Mouse (Mus musculus): ENCODE measurements around the gene Pnpla5. TPM values are rescaled to one million over a fixed set of nuclear protein-coding genes. Genes with fewer than 3 reads are reported as not detected.
"Not testable (repeated sequence)": the region's sequence is repeated elsewhere in the genome, so short reads cannot be mapped to it uniquely, and the experiment has no call there.

Gene Pnpla5
- polyA plus RNA-seq (2015; fragmentation: Nextera tagmentation; extraction: Ambion mirVana): not detected in 2 replicates

- H3K9me3 ChIP-seq (replicated peaks): no peaks in the 10 kb centered on the region
- H3K27me3 ChIP-seq: peaks cover 21% of the 10 kb centered on the region
- H3K4me2 ChIP-seq: no peak within 1 kb of the TSS
- WGBS: 50% methylated on average over 8 of the region's 8 CpGs
- no peak within 1 kb of the TSS for H3K9ac ChIP-seq
- H3K36me3 ChIP-seq: no peaks in the 10 kb centered on the region
- no peak within 1 kb of the TSS for H3K27ac ChIP-seq
- no peak within 1 kb of the TSS for H3K4me3 ChIP-seq
- ATAC-seq (replicated peaks; ENCODE audit: insufficient number of reproducible peaks, insufficient read depth, low FRiP score, low read depth): no peak
- no peaks in the 10 kb centered on the region for H3K4me1 ChIP-seq (replicated peaks)
Observed at GRCm38 (mm10) chr15:84123075-84123474, at the start of gene Pnpla5. Gene Pnpla5, minus strand, starts transcription at chr15:84123175.

- H3K4me3 ChIP-seq: no peak overlapping the region
- H3K4me1 ChIP-seq (replicated peaks): peaks cover 16% of the 10 kb centered on the region
- H3K27ac ChIP-seq: no peak overlapping the region
- no peak overlapping the region for H3K4me2 ChIP-seq
- no peaks in the 10 kb centered on the region for H3K36me3 ChIP-seq
- peaks cover 21% of the 10 kb centered on the region; the same call in 1 of the 2 replicates for H3K27me3 ChIP-seq
- WGBS: 78% methylated on average over 7 of the region's 7 CpGs
- H3K9me3 ChIP-seq (replicated peaks): no peaks in the 10 kb centered on the region
- no peak for ATAC-seq (replicated peaks; ENCODE audit: insufficient number of reproducible peaks, insufficient read depth, low FRiP score, low read depth)
- H3K9ac ChIP-seq: no peak overlapping the region
Observed at GRCm38 (mm10) chr15:84171166-84171565, 48.2 kb upstream of the Pnpla5 start.

- no peaks in the 10 kb centered on the region for H3K9me3 ChIP-seq (replicated peaks)
- WGBS: 83% methylated on average over 1 of the region's 1 CpGs
- no peak for ATAC-seq (replicated peaks; ENCODE audit: insufficient number of reproducible peaks, insufficient read depth, low FRiP score, low read depth)
Observed at GRCm38 (mm10) chr15:84169511-84169910, 46.5 kb upstream of the Pnpla5 start.

GRCm38 (mm10) chr15:84168170-84169161 is 45.5 kb upstream of the Pnpla5 start:
- Histone ChIP-seq H3K36me3 (no peaks in the 10 kb centered on the region), H3K9ac (peak overlapping the region; percentile 58), H3K27ac (peak overlapping the region; percentile 14; the same call in 1 of the 2 replicates), H3K4me2 (peak overlapping the region; percentile 98), H3K9me3 (replicated peaks) (no peaks in the 10 kb centered on the region), H3K4me3 (peak overlapping the region; percentile 58), H3K4me1 (replicated peaks) (peaks cover 16% of the 10 kb centered on the region), H3K27me3 (peaks cover 25% of the 10 kb centered on the region; the same call in 1 of the 2 replicates)
- WGBS: 1% methylated on average over 28 of the region's 28 CpGs
- 0 out of 2 replicates have a peak, but pooled peaks have one; percentile 28 for ATAC-seq (replicated peaks; ENCODE audit: insufficient number of reproducible peaks, insufficient read depth, low FRiP score, low read depth)

More at GRCm38 (mm10) chr15:84169511-84169910, 46.5 kb upstream of the Pnpla5 start:
- no peaks in the 10 kb centered on the region for H3K36me3 ChIP-seq
- H3K4me2 ChIP-seq: no peak overlapping the region
- peaks cover 16% of the 10 kb centered on the region for H3K4me1 ChIP-seq (replicated peaks)
- H3K27me3 ChIP-seq: peaks cover 25% of the 10 kb centered on the region; the same call in 1 of the 2 replicates
- H3K9ac ChIP-seq: no peak overlapping the region
- no peak overlapping the region for H3K4me3 ChIP-seq
- no peak overlapping the region for H3K27ac ChIP-seq

DNA sequence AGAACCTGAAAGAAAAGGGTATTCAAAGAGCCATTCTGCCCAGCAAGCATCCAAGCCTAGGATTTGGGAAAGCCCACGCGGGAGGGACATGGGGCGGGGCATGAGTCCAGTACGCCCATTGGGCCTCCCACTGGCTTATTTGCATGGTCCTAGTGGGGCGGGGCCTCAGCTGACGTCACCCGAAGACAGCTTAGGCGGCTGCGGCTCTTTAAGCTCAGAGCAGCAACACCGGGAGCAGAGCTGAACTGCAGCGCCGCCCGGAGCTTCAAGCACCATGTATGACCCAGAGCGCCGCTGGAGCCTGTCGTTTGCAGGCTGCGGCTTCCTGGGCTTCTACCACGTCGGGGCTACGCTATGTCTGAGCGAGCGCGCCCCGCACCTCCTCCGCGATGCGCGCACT is 44.6 kb upstream of the Pnpla5 start, which contains the start of gene Pnpla3:
Gene Pnpla3, plus strand, starts transcription at position 238 of the 400 bp plus-strand sequence.
- WGBS: under 1% methylated on average over 28 of the region's 28 CpGs

DNA sequence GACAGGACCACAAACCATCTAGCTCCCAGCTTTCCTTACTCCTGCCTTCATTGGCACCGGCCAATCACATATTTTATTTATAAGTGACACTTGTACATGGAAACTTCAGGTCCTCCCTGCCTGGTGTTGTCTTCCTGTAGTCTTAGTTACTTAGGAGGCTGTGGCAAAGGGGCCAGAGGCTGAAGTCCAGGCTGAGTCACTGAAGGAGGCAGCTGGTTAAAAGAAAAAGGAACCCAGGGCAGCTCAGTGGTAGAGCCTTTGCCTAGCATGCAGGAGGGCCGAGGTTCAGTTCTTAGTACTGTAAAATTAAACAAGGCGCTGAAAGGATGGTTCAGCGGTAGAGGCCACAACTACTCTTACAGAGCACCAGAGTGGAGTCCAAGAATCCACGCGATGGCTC is 43.8 kb upstream of the Pnpla5 start:
- no peaks in the 10 kb centered on the region for H3K9me3 ChIP-seq (replicated peaks)
- H3K27me3 ChIP-seq: peaks cover 25% of the 10 kb centered on the region; the same call in 1 of the 2 replicates
- H3K36me3 ChIP-seq: no peaks in the 10 kb centered on the region
- no peak overlapping the region for H3K4me2 ChIP-seq
- H3K9ac ChIP-seq: no peak overlapping the region
- peaks cover 16% of the 10 kb centered on the region for H3K4me1 ChIP-seq (replicated peaks)
- no peak overlapping the region for H3K27ac ChIP-seq
- ATAC-seq (replicated peaks; ENCODE audit: insufficient number of reproducible peaks, insufficient read depth, low FRiP score, low read depth): no peak
- no peak overlapping the region for H3K4me3 ChIP-seq
- 71% methylated on average over 6 of the region's 6 CpGs for WGBS

More for the DNA sequence above, 44.6 kb upstream of the Pnpla5 start, which contains the start of gene Pnpla3:
- Histone ChIP-seq H3K9ac (peak within 1 kb of the TSS; percentile 58), H3K4me1 (replicated peaks) (peaks cover 16% of the 10 kb centered on the region), H3K27me3 (peaks cover 25% of the 10 kb centered on the region; the same call in 1 of the 2 replicates), H3K36me3 (no peaks in the 10 kb centered on the region), H3K9me3 (replicated peaks) (no peaks in the 10 kb centered on the region), H3K27ac (peak within 1 kb of the TSS; percentile 14; the same call in 1 of the 2 replicates), H3K4me3 (peak within 1 kb of the TSS; percentile 58), H3K4me2 (peak within 1 kb of the TSS; percentile 98)
- peak; percentile 97 for ATAC-seq (replicated peaks; ENCODE audit: insufficient number of reproducible peaks, insufficient read depth, low FRiP score, low read depth)

DNA sequence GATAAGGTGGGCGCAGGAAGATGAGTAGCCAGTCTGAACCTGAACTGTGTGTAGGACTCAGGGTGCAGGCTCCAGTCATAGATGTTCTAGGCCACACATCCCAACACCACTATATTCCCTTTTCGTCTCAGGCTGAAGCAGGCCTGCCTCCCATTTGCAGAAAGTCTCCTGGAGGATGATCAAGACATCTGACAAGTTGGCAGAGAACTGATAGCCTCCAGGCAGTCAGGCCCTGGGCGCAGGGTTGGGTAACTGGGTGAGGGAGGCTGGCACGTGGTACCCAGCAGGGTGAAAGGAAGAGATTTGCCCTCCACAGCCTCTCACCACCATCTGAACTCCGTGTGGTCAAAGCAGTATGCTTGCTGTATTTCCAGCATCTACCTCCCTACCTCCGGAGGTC is 38.9 kb upstream of the Pnpla5 start:
- Histone ChIP-seq H3K27ac (no peak overlapping the region), H3K36me3 (no peaks in the 10 kb centered on the region), H3K9me3 (replicated peaks) (no peaks in the 10 kb centered on the region), H3K4me2 (no peak overlapping the region), H3K4me1 (replicated peaks) (no peaks in the 10 kb centered on the region), H3K27me3 (0 out of 2 replicates have a peak, but pooled peaks cover 5% of the 10 kb centered on the region), H3K4me3 (no peak overlapping the region), H3K9ac (no peak overlapping the region)
- ATAC-seq (replicated peaks; ENCODE audit: insufficient number of reproducible peaks, insufficient read depth, low FRiP score, low read depth): no peak
- 77% methylated on average over 6 of the region's 6 CpGs for WGBS

- H3K4me3 ChIP-seq; H3K9me3 ChIP-seq (replicated peaks); H3K4me1 ChIP-seq (replicated peaks); H3K27me3 ChIP-seq; H3K4me2 ChIP-seq; H3K9ac ChIP-seq; H3K27ac ChIP-seq; H3K36me3 ChIP-seq; ATAC-seq (replicated peaks; ENCODE audit: insufficient number of reproducible peaks, insufficient read depth, low FRiP score, low read depth): not testable (repeated sequence)
- WGBS: 78% methylated on average over 6 of the region's 6 CpGs
Observed at GRCm38 (mm10) chr15:84157530-84157929, 34.6 kb upstream of the Pnpla5 start.

DNA sequence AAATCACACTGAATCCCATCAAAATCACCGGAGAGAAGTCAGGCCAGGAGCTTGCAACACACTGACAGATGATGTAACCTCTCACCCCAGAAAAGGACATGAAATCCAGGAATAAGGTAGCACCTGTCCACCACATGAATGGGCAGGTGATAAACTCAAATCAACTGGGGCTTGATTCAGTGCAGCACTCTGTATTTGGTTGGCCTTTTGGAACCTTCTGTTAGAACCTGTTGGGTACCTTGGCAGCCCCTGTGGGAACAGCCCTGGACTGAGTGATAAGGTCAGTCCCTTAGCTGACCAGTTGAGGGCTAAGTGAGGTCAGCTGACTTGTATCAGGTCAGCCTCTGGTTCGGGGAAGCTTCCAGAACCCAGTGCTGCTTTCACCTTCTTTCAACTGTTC is 33.2 kb upstream of the Pnpla5 start:
- Histone ChIP-seq H3K36me3 (no peaks in the 10 kb centered on the region), H3K9me3 (replicated peaks) (no peaks in the 10 kb centered on the region), H3K9ac (no peak overlapping the region), H3K27me3 (no peaks in the 10 kb centered on the region), H3K4me1 (replicated peaks) (no peaks in the 10 kb centered on the region), H3K27ac (no peak overlapping the region), H3K4me2 (no peak overlapping the region), H3K4me3 (no peak overlapping the region)
- no peak for ATAC-seq (replicated peaks; ENCODE audit: insufficient number of reproducible peaks, insufficient read depth, low FRiP score, low read depth)
- 79% methylated on average over 2 of the region's 2 CpGs for WGBS

GRCm38 (mm10) chr15:84140929-84141328 is 18.0 kb upstream of the Pnpla5 start:
- Histone ChIP-seq H3K4me2 (no peak overlapping the region), H3K27me3 (no peaks in the 10 kb centered on the region), H3K9me3 (replicated peaks) (no peaks in the 10 kb centered on the region), H3K4me1 (replicated peaks) (no peaks in the 10 kb centered on the region), H3K9ac (no peak overlapping the region), H3K27ac (no peak overlapping the region), H3K4me3 (no peak overlapping the region), H3K36me3 (no peaks in the 10 kb centered on the region)
- no peak for ATAC-seq (replicated peaks; ENCODE audit: insufficient number of reproducible peaks, insufficient read depth, low FRiP score, low read depth)
- WGBS: 54% methylated on average over 5 of the region's 5 CpGs

- no peak overlapping the region for H3K9ac ChIP-seq
- H3K9me3 ChIP-seq (replicated peaks): no peaks in the 10 kb centered on the region
- H3K27ac ChIP-seq: no peak overlapping the region
- WGBS: 40% methylated on average over 3 of the region's 3 CpGs
- no peak for ATAC-seq (replicated peaks; ENCODE audit: insufficient number of reproducible peaks, insufficient read depth, low FRiP score, low read depth)
- no peaks in the 10 kb centered on the region for H3K36me3 ChIP-seq
- no peak overlapping the region for H3K4me3 ChIP-seq
- no peaks in the 10 kb centered on the region for H3K4me1 ChIP-seq (replicated peaks)
- H3K27me3 ChIP-seq: no peaks in the 10 kb centered on the region
- no peak overlapping the region for H3K4me2 ChIP-seq
Observed at GRCm38 (mm10) chr15:84140109-84140508, 17.1 kb upstream of the Pnpla5 start.

All from heart, embryonic 15.5 days (tissue).